Mouse (Mus musculus): ENCODE data around the gene Rpl23. TPM values are rescaled to one million over a fixed set of nuclear protein-coding genes. Genes with fewer than 3 reads are reported as not detected.
A peak's percentile ranks its signal among the peaks of the same experiment; 100 is the strongest.

Rpl23 gene
- polyA plus RNA-seq, 1 experiment from 2014 or later, result 409 TPM

DNA sequence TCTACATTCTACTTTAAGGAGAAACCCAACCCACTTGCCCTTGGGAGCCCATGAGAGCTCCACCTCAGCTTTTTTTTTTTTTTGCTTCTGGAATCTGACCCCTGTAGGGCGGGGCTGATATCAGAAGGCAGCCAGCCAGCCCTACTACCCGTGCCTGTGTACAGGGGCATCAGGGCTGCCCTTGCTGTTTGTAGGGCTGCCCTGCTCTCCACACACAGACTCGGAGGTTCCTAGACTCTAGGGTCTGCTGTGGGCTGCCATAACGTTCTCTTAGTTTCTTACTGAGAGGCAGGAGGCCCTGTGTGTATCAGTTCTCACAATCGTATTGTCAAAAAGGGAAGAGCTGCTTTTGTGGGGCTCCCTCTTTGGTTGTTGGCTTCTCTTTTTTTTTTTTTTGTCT is 35.1 kb upstream of the Rpl23 start:
- WGBS (ENCODE audit: insufficient replicate concordance), result 25% methylated on average over 5 of the region's 5 CpGs
- ATAC-seq (peak; percentile 33; the same call in 1 of the 2 replicates), DNase-seq (peak; percentile 55)
- Histone ChIP-seq H3K4me3 (ENCODE audit: low read depth, low read length) (no peak overlapping the region), H3K9me3 (ENCODE audit: low read length) (no peaks in the 10 kb centered on the region), H3K9ac (replicated peaks) (no peak overlapping the region), H3K36me3 (replicated peaks; ENCODE audit: insufficient read depth, low read length) (peaks cover 24% of the 10 kb centered on the region), H3K27me3 (ENCODE audit: insufficient read depth, low read length) (no peaks in the 10 kb centered on the region), H3K4me1 (ENCODE audit: insufficient read depth) (peaks cover 82% of the 10 kb centered on the region), H3K27ac (ENCODE audit: low read depth) (peak overlapping the region; percentile 66), H3K4me2 (ENCODE audit: low read depth, low read length) (peak overlapping the region; percentile 29; the same call in 1 of the 2 replicates)
- TF ChIP-seq CTCF (IDR thresholded peaks at IDR 0.05; ENCODE audit: low read depth), result no peak
- TF ChIP-seq EP300 (IDR thresholded peaks at IDR 0.05; ENCODE audit: low read depth), result no peak

- ATAC-seq (no peak), DNase-seq (no peak)
- no peak overlapping the region for H3K4me3 ChIP-seq (ENCODE audit: low read depth, low read length)
- H3K9me3 ChIP-seq (ENCODE audit: low read length), result no peaks in the 10 kb centered on the region
- peak overlapping the region; percentile 22; the same call in 1 of the 2 replicates for H3K4me2 ChIP-seq (ENCODE audit: low read depth, low read length)
- H3K9ac ChIP-seq (replicated peaks), result no peak overlapping the region
- WGBS (ENCODE audit: insufficient replicate concordance), result 62% methylated on average over 9 of the region's 9 CpGs
- H3K4me1 ChIP-seq (ENCODE audit: insufficient read depth), result peaks cover 82% of the 10 kb centered on the region
- H3K27ac ChIP-seq (ENCODE audit: low read depth), result peak overlapping the region; percentile 66
- H3K36me3 ChIP-seq (replicated peaks; ENCODE audit: insufficient read depth, low read length), result peaks cover 24% of the 10 kb centered on the region
- no peaks in the 10 kb centered on the region for H3K27me3 ChIP-seq (ENCODE audit: insufficient read depth, low read length)
- TF ChIP-seq EP300 (IDR thresholded peaks at IDR 0.05; ENCODE audit: low read depth) (no peak), CTCF (IDR thresholded peaks at IDR 0.05; ENCODE audit: low read depth) (no peak)
Observed at GRCm38 (mm10) chr11:97816916-97817315, 34.7 kb upstream of the Rpl23 start.

DNA sequence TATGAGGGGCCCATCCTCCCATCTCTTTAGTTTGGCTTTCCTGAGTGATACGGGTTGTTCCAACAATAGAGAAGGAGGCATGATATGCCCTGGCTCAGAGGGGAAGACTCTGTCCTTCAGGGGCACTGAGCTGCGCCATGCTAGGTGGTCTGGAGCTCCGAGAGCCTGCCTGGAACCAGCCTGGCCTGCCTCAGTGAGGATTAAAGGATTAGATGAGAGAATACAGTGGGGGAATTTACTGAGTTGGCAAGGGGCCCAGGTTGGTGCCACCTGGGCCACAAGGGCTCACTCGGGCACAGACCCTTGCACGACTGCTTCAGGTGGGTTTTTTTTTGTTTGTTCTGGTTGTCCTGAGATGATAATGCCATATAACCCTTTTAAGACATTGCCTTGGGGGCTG is 33.9 kb upstream of the Rpl23 start:
- no peak for DNase-seq
- peaks cover 77% of the 10 kb centered on the region for H3K4me1 ChIP-seq (ENCODE audit: insufficient read depth)
- H3K9me3 ChIP-seq (ENCODE audit: low read length), result no peaks in the 10 kb centered on the region
- H3K4me2 ChIP-seq (ENCODE audit: low read depth, low read length), result no peak overlapping the region
- peaks cover 21% of the 10 kb centered on the region for H3K36me3 ChIP-seq (replicated peaks; ENCODE audit: insufficient read depth, low read length)
- no peak overlapping the region for H3K4me3 ChIP-seq (ENCODE audit: low read depth, low read length)
- H3K27me3 ChIP-seq (ENCODE audit: insufficient read depth, low read length), result no peaks in the 10 kb centered on the region
- H3K27ac ChIP-seq (ENCODE audit: low read depth), result 0 out of 2 replicates have a peak overlapping the region, but pooled peaks have one; percentile 40
- no peak overlapping the region for H3K9ac ChIP-seq (replicated peaks)
- WGBS (ENCODE audit: insufficient replicate concordance), result 72% methylated on average over 5 of the region's 5 CpGs
- TF ChIP-seq EP300 (IDR thresholded peaks at IDR 0.05; ENCODE audit: low read depth), result no peak
- no peak for TF ChIP-seq CTCF (IDR thresholded peaks at IDR 0.05; ENCODE audit: low read depth)
- ATAC-seq, result no peak

DNA sequence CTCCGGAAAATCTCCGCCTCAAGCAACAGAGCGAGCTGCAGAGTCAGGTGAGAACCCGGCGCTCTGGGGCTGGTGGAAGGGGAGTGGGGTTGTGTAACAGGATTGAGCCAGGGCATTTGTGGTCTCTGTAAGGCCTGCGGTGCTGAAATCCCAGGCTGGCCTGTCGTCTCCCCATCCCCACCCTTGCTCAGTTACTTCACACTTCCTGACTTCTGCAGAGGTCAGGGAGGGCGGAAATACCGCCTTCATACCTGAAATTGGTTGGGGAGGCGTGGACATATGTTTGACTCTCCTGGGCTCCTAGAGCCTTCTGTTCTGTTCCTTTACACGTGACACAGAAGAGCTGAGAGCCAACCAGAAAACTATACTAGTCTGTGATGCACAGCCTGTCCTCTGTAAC is 33.5 kb upstream of the Rpl23 start:
- H3K4me3 ChIP-seq (ENCODE audit: low read depth, low read length), result no peak overlapping the region
- ATAC-seq (no peak), DNase-seq (no peak)
- TF ChIP-seq EP300 (IDR thresholded peaks at IDR 0.05; ENCODE audit: low read depth), result no peak
- TF ChIP-seq CTCF (IDR thresholded peaks at IDR 0.05; ENCODE audit: low read depth), result no peak
- H3K27ac ChIP-seq (ENCODE audit: low read depth), result peak overlapping the region; percentile 64
- H3K4me2 ChIP-seq (ENCODE audit: low read depth, low read length), result no peak overlapping the region
- no peaks in the 10 kb centered on the region for H3K27me3 ChIP-seq (ENCODE audit: insufficient read depth, low read length)
- 65% methylated on average over 11 of the region's 11 CpGs for WGBS (ENCODE audit: insufficient replicate concordance)
- H3K4me1 ChIP-seq (ENCODE audit: insufficient read depth), result peaks cover 76% of the 10 kb centered on the region
- H3K9me3 ChIP-seq (ENCODE audit: low read length), result no peaks in the 10 kb centered on the region
- no peak overlapping the region for H3K9ac ChIP-seq (replicated peaks)
- H3K36me3 ChIP-seq (replicated peaks; ENCODE audit: insufficient read depth, low read length), result peaks cover 25% of the 10 kb centered on the region

DNA sequence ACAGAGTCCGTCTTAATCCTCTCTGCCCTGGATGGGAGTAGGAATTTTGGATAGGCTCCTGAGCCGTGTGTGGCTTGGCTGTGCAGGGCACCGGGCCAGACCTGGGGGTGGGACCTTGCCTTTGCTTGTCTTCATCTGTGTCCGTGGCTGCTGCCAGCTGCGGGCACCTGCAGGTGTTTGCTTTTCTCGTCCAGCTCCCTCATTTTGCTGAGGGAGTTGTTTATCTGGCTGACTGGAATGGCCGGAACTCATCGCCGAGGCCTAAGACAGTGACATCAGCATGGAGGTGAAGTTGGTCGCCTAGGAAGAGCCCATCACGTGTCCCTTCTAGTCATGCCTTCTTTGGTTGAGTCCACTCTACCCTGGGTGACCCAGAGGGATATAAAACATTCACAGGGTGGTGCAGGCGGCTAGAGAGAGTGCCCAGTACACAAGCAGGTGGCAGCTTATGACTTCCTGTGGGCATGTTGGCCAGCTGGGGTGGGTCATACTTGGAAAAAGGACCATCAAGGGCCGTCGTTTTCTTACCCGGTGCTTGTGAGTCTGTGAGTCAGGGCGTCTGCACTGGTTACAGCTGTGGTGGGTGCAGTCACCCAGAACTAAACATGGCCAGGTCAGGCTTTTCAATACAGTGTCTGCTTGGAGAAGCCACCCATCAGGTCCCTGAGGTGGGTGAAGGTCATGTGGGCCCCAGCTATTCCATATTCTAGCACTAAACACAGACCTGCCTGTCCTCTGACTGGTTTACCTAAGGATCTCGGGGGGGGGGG is 31.7 kb upstream of the Rpl23 start:
- Histone ChIP-seq H3K9me3 (ENCODE audit: low read length) (no peaks in the 10 kb centered on the region), H3K27me3 (ENCODE audit: insufficient read depth, low read length) (no peaks in the 10 kb centered on the region), H3K4me2 (ENCODE audit: low read depth, low read length) (no peak overlapping the region), H3K4me3 (ENCODE audit: low read depth, low read length) (no peak overlapping the region), H3K4me1 (ENCODE audit: insufficient read depth) (peaks cover 79% of the 10 kb centered on the region), H3K9ac (replicated peaks) (no peak overlapping the region), H3K27ac (ENCODE audit: low read depth) (0 out of 2 replicates have a peak overlapping the region, but pooled peaks have one; percentile 29), H3K36me3 (replicated peaks; ENCODE audit: insufficient read depth, low read length) (peaks cover 31% of the 10 kb centered on the region)
- TF ChIP-seq EP300 (IDR thresholded peaks at IDR 0.05; ENCODE audit: low read depth) (no peak), CTCF (IDR thresholded peaks at IDR 0.05; ENCODE audit: low read depth) (no peak)
- 60% methylated on average over 17 of the region's 17 CpGs for WGBS (ENCODE audit: insufficient replicate concordance)
- no peak for ATAC-seq
- no peak for DNase-seq

GRCm38 (mm10) chr11:97813085-97813484 is 30.8 kb upstream of the Rpl23 start:
- Histone ChIP-seq H3K9ac (replicated peaks) (no peak overlapping the region), H3K4me3 (ENCODE audit: low read depth, low read length) (no peak overlapping the region), H3K9me3 (ENCODE audit: low read length) (no peaks in the 10 kb centered on the region), H3K4me2 (ENCODE audit: low read depth, low read length) (no peak overlapping the region), H3K36me3 (replicated peaks; ENCODE audit: insufficient read depth, low read length) (peaks cover 39% of the 10 kb centered on the region), H3K27me3 (ENCODE audit: insufficient read depth, low read length) (no peaks in the 10 kb centered on the region), H3K27ac (ENCODE audit: low read depth) (peak overlapping the region; percentile 76; the same call in 1 of the 2 replicates), H3K4me1 (ENCODE audit: insufficient read depth) (peaks cover 79% of the 10 kb centered on the region)
- TF ChIP-seq EP300 (IDR thresholded peaks at IDR 0.05; ENCODE audit: low read depth) (no peak), CTCF (IDR thresholded peaks at IDR 0.05; ENCODE audit: low read depth) (no peak)
- ATAC-seq (no peak), DNase-seq (no peak)
- WGBS (ENCODE audit: insufficient replicate concordance), result 67% methylated on average over 7 of the region's 7 CpGs

Data from liver, postnatal 0 days (tissue).